Mouse (Mus musculus) thymus, postnatal 36 days (tissue): ENCODE data around the gene Cpne1.

Source experiments
- DNase-seq, 2 experiments: peaks; one replicate each; pipeline ENCODE4 v3.0.0; 2022; ENCODE audit warnings: mixed read lengths in 2 of 2

Gene Cpne1

GRCm38 (mm10) chr2:156079183-156079560, 32.6 kb downstream of the Cpne1 start:
- DNase-seq = no peak

GRCm38 (mm10) chr2:156078421-156079182, 33.2 kb downstream of the Cpne1 start:
- no peak for DNase-seq

- DNase-seq = no peak
These were observed 34.3 kb downstream of the Cpne1 start for GRCm38 (mm10) chr2:156077461-156077860.

- no peak for DNase-seq
These were observed 38.0 kb downstream of the Cpne1 start for GRCm38 (mm10) chr2:156073725-156074124.

- DNase-seq = no peak
These were observed 40.5 kb downstream of the Cpne1 start for GRCm38 (mm10) chr2:156071236-156071635.

- DNase-seq = no peak
These were observed 43.8 kb downstream of the Cpne1 start for GRCm38 (mm10) chr2:156067916-156068315.

- no peak for DNase-seq
These were observed 45.6 kb downstream of the Cpne1 start for GRCm38 (mm10) chr2:156066126-156066525.

GRCm38 (mm10) chr2:156065099-156066041, 46.4 kb downstream of the Cpne1 start, which contains the start of gene Spag4:
Gene Spag4 (plus strand): TSS chr2:156065175.
- DNase-seq = peak; percentile 77 to 79

- no peak for DNase-seq
These were observed 58.9 kb downstream of the Cpne1 start, which contains the start of gene Fer1l4 for GRCm38 (mm10) chr2:156052816-156053215. Gene Fer1l4 (minus strand): TSS chr2:156052947.

GRCm38 (mm10) chr2:156047929-156048328, 63.8 kb downstream of the Cpne1 start:
- peak; percentile 30 to 57 for DNase-seq

- no peak for DNase-seq
These were observed 68.9 kb downstream of the Cpne1 start for GRCm38 (mm10) chr2:156042903-156043302.

GRCm38 (mm10) chr2:156039390-156039789, 72.4 kb downstream of the Cpne1 start:
- no peak for DNase-seq

GRCm38 (mm10) chr2:156025482-156025881, 86.3 kb downstream of the Cpne1 start:
- no peak for DNase-seq
